Mouse (Mus musculus) kidney, postnatal 0 days (tissue): Measurements from ENCODE around the gene Nobox. TPM values are rescaled to one million over a fixed set of nuclear protein-coding genes. Genes with fewer than 3 reads are reported as not detected.
A peak's percentile ranks its signal among the peaks of the same experiment; 100 is the strongest.

Experiments
- ATAC-seq: fragments of 200-750 bp; cut with Nextera tagmentation; replicated peaks from 2 replicates; pipeline ENCODE4 v1.8.0; 2017; ENCODE audit warnings: low read depth, moderate number of reproducible peaks, moderate TSS enrichment, moderate library complexity; ENCODE audit not compliant: low FRiP score
- DNase-seq: peaks from one replicate; pipeline ENCODE4 v3.0.0-alpha.2; 2016; ENCODE audit warnings: low spot score
- H3K27ac ChIP-seq: fragments of 300-500 bp; sonication (generic); 2 replicates; pipeline ENCODE4 v1.5.1; 2014; ENCODE audit warnings: mild to moderate bottlenecking
- H3K27me3 ChIP-seq: fragments of 300-500 bp; sonication (generic); 2 replicates; pipeline ENCODE4 v1.6.1; 2014; ENCODE audit warnings: low read length, mixed read lengths; ENCODE audit not compliant: insufficient read depth
- H3K36me3 ChIP-seq: fragments of 300-500 bp; sonication (generic); 2 replicates; pipeline ENCODE4 v1.6.1; 2014; ENCODE audit warnings: low read length, mixed read lengths; ENCODE audit not compliant: insufficient read depth
- H3K4me1 ChIP-seq: fragments of 300-500 bp; sonication (generic); replicated peaks from 2 replicates; pipeline ENCODE4 v1.6.1; 2014; ENCODE audit warnings: antibody characterized with exemption, low read length, mixed read lengths; ENCODE audit not compliant: insufficient read depth
- H3K4me2 ChIP-seq: fragments of 300-500 bp; sonication (generic); 2 replicates; pipeline ENCODE4 v1.6.1; 2014; ENCODE audit warnings: mild to moderate bottlenecking, low read length, moderate library complexity, mixed read lengths
- H3K4me3 ChIP-seq: fragments of 300-500 bp; sonication (generic); replicated peaks from 2 replicates; pipeline ENCODE4 v1.5.1; 2014; ENCODE audit warnings: low read depth, low read length
- H3K9ac ChIP-seq: fragments of 300-500 bp; sonication (generic); 2 replicates; pipeline ENCODE4 v1.6.1; 2014; ENCODE audit warnings: low read depth, low read length
- H3K9me3 ChIP-seq: fragments of 300-500 bp; sonication (generic); replicated peaks from 2 replicates; pipeline ENCODE4 v1.6.1; 2016; ENCODE audit warnings: low read length, inconsistent platforms, mixed read lengths
- CTCF ChIP-seq: IDR thresholded peaks from 2 replicates; pipeline ENCODE4 v1.5.1; 2016; ENCODE audit warnings: antibody characterized with exemption, low read depth, mild to moderate bottlenecking, moderate library complexity
- WGBS: fragments of 180-500 bp; shearing (Covaris S2); extraction: QIAGEN DNeasy Blood & Tissue Kit; methylation state at CpG from one replicate; pipeline ENCODE4 v1.1.7; 2014; 5-methylcytosine and 5-hydroxymethylcytosine counted together
- polyA plus RNA-seq: library from polyadenylated mRNA; unstranded; fragments of >200 nt; fragmentation: Nextera tagmentation; extraction: Ambion mirVana; gene quantifications from 2 replicates; pipeline ENCODE4 v1.2.1, GENCODE M21; 2015

Gene Nobox
- polyA plus RNA-seq, 1 experiment from 2014 or later = not detected

GRCm38 (mm10) chr6:43310071-43310470 is 717 bp upstream of the Nobox start:
- H3K36me3 ChIP-seq = no peaks in the 10 kb centered on the region
- DNase-seq (peak; percentile 44), ATAC-seq (no peak)
- H3K27ac ChIP-seq = no peak overlapping the region
- no peak for TF ChIP-seq CTCF
- no peaks in the 10 kb centered on the region for H3K9me3 ChIP-seq
- no peak overlapping the region for H3K9ac ChIP-seq
- H3K27me3 ChIP-seq = no peaks in the 10 kb centered on the region
- H3K4me1 ChIP-seq = 0 out of 2 replicates have a peak, but pooled peaks cover 3% of the 10 kb centered on the region
- WGBS = 31% methylated on average over 6 of the region's 6 CpGs
- no peak overlapping the region for H3K4me2 ChIP-seq
- H3K4me3 ChIP-seq = no peak overlapping the region

DNA sequence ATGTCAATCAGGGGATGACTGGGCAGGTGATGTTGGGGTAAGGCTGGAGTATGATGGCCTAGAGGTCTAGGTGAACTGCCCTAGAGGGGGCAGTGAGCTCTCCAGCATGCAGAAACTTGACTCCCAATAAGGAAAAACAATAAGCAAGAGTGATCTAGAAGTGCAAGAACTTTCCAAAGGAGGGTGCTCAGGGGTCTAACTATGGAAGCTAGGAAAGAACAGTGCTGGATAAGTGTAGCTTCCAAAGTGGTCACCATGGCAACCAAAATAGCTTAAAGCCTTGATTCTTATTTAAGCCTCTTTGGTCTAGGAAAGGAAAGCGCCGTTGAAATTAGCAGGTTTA is 11.9 kb downstream of the Nobox start:
- H3K9ac ChIP-seq = no peak overlapping the region
- H3K27ac ChIP-seq = no peak overlapping the region
- peaks cover 9% of the 10 kb centered on the region; the same call in 1 of the 2 replicates for H3K4me1 ChIP-seq
- no peak for TF ChIP-seq CTCF
- ATAC-seq (no peak; the same call in 1 of the 2 replicates), DNase-seq (peak; percentile 17)
- no peaks in the 10 kb centered on the region for H3K27me3 ChIP-seq
- no peaks in the 10 kb centered on the region for H3K36me3 ChIP-seq
- no peak overlapping the region for H3K4me2 ChIP-seq
- no peaks in the 10 kb centered on the region for H3K9me3 ChIP-seq
- WGBS = 43% methylated on average over 2 of the region's 2 CpGs
- H3K4me3 ChIP-seq = no peak overlapping the region

DNA sequence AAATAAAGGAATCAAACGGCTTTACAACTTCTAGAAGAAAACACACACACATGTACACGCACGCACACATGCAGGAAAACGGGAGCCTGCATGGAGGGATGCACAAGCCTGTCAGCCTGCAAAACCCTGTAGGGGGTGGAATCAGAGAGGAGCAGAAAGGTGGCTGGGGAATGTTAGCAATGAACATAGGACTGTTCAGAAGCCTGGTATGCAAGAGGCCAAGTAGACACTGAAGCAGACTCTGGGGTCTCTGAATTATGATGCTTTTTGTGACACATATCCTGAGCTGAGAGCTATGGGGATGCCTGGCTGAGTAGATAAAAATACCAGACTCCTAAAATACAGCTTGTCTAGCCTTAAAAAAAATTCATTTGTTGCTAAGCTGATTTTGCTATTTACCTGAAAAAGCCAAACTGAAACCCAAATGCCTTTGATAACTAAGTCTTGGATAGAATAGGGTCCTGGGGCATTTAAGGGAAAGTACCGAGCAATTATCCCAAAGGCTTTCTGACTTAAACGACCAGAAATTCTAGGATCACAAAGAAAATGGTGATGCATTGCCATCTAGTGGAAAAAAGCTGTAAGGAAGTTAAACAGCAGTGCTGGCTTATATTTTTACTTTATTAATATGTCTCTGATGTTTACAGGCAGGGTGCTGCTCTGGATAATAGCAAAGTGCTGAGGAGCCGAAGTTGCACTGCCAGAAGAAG is 12.4 kb downstream of the Nobox start:
- H3K36me3 ChIP-seq = no peaks in the 10 kb centered on the region
- ATAC-seq (no peak), DNase-seq (peak; percentile 84)
- H3K4me1 ChIP-seq = peaks cover 14% of the 10 kb centered on the region; the same call in 1 of the 2 replicates
- no peaks in the 10 kb centered on the region for H3K27me3 ChIP-seq
- TF ChIP-seq CTCF = peak; percentile 82
- no peak overlapping the region for H3K9ac ChIP-seq
- no peak overlapping the region for H3K4me3 ChIP-seq
- no peak overlapping the region for H3K4me2 ChIP-seq
- H3K27ac ChIP-seq = no peak overlapping the region
- H3K9me3 ChIP-seq = no peaks in the 10 kb centered on the region
- 38% methylated on average over 7 of the region's 7 CpGs for WGBS

DNA sequence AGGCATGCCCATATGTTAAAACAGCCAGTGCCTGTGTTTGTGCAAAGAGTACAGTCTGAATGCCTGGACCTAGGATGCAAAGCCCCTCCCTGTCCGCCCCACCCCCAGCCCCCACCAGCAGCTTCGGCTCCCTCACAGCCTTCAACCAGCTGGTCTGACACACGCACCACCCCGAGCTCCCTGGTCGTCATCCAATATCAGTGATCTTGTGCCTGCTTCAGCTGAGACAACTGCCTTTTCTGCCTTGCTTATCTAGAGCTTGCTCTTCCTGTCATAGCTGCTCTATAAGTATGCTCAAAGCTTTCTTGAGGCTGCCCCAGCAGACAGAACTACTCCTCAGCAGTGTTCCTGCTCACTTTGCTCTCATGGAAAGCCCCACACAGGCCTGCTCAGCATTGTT is 13.4 kb downstream of the Nobox start:
- 27% methylated on average over 5 of the region's 5 CpGs for WGBS
- H3K9me3 ChIP-seq = no peaks in the 10 kb centered on the region
- 0 out of 2 replicates have a peak overlapping the region, but pooled peaks have one; percentile 11 for H3K27ac ChIP-seq
- H3K9ac ChIP-seq = no peak overlapping the region
- H3K36me3 ChIP-seq = no peaks in the 10 kb centered on the region
- no peaks in the 10 kb centered on the region for H3K27me3 ChIP-seq
- H3K4me2 ChIP-seq = no peak overlapping the region
- DNase-seq = peak; percentile 12
- H3K4me3 ChIP-seq = no peak overlapping the region
- TF ChIP-seq CTCF = no peak
- ATAC-seq = no peak; the same call in 1 of the 2 replicates
- peaks cover 15% of the 10 kb centered on the region; the same call in 1 of the 2 replicates for H3K4me1 ChIP-seq

DNA sequence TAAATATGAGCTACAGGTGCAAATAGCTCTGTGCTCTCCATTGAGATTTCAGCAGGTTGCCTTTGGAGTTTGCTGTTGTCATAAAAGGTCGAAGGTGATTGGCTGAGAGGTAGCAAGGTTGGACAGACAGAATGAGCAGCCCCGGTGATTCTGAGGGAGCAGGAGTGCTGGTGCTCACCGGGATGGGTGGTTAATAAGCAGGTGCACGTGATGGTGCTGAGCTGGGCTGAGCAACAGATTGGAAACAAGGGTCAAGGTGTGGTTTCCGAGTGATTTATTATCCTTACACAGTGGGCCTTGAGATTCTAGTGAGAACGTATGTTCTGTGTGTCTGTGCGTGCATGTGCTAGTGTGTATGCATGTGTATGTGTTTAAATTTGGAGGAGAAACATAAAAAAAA is 16.2 kb downstream of the Nobox start:
- no peak overlapping the region for H3K27ac ChIP-seq
- H3K4me2 ChIP-seq = no peak overlapping the region
- peaks cover 13% of the 10 kb centered on the region; the same call in 1 of the 2 replicates for H3K36me3 ChIP-seq
- peaks cover 15% of the 10 kb centered on the region; the same call in 1 of the 2 replicates for H3K4me1 ChIP-seq
- no peak overlapping the region for H3K4me3 ChIP-seq
- no peak for TF ChIP-seq CTCF
- ATAC-seq (peak; percentile 63), DNase-seq (no peak)
- H3K27me3 ChIP-seq = no peaks in the 10 kb centered on the region
- 49% methylated on average over 7 of the region's 7 CpGs for WGBS
- no peaks in the 10 kb centered on the region for H3K9me3 ChIP-seq
- no peak overlapping the region for H3K9ac ChIP-seq

- Histone ChIP-seq H3K4me2 (no peak overlapping the region), H3K4me1 (peaks cover 15% of the 10 kb centered on the region; the same call in 1 of the 2 replicates), H3K36me3 (peaks cover 19% of the 10 kb centered on the region), H3K9ac (no peak overlapping the region), H3K4me3 (no peak overlapping the region), H3K9me3 (no peaks in the 10 kb centered on the region), H3K27me3 (no peaks in the 10 kb centered on the region), H3K27ac (peak overlapping the region; percentile 48; the same call in 1 of the 2 replicates)
- ATAC-seq (0 out of 2 replicates have a peak, but pooled peaks have one; percentile 34), DNase-seq (peak; percentile 57)
- no peak for TF ChIP-seq CTCF
- 28% methylated on average over 6 of the region's 6 CpGs for WGBS
Measured at GRCm38 (mm10) chr6:43292471-43293076, 16.8 kb downstream of the Nobox start.
